Mouse (Mus musculus) kidney, embryonic 14.5 days (tissue): ENCODE measurements at regions not wholly inside any gene's neighbourhood (a gene's known extent, or its start where the extent isn't known, plus 50 kb on each side); places are given as distances from the start of the nearest gene placed in this dataset.

Experiments
- ATAC-seq: fragments of 200-750 bp; cut with Nextera tagmentation; 2 replicates; pipeline ENCODE4 v1.8.0; 2017; ENCODE audit warnings: moderate number of reproducible peaks, mild to moderate bottlenecking, moderate TSS enrichment, moderate library complexity; ENCODE audit not compliant: low FRiP score, low TSS enrichment
- H3K27ac ChIP-seq: fragments of 300-500 bp; sonication (generic); 2 replicates; pipeline ENCODE4 v1.5.1; 2014; ENCODE audit warnings: low read depth, mild to moderate bottlenecking, low read length, moderate library complexity, mixed read lengths
- H3K27me3 ChIP-seq: fragments of 300-500 bp; sonication (generic); 2 replicates; pipeline ENCODE4 v1.6.1; 2014; ENCODE audit warnings: mild to moderate bottlenecking, low read length; ENCODE audit not compliant: control insufficient read depth, insufficient read depth
- H3K36me3 ChIP-seq: fragments of 300-500 bp; sonication (generic); 2 replicates; pipeline ENCODE4 v1.6.1; 2014; ENCODE audit warnings: low read length, mixed read lengths; ENCODE audit not compliant: control insufficient read depth, insufficient read depth
- H3K4me1 ChIP-seq: fragments of 300-500 bp; sonication (generic); 2 replicates; pipeline ENCODE4 v1.6.1; 2014; ENCODE audit warnings: low read length, mixed read lengths; ENCODE audit not compliant: control insufficient read depth, insufficient read depth
- H3K4me2 ChIP-seq: fragments of 300-500 bp; sonication (generic); replicated peaks from 2 replicates; pipeline ENCODE4 v1.6.1; 2014; ENCODE audit warnings: low read depth, mild to moderate bottlenecking, low read length
- H3K4me3 ChIP-seq: fragments of 300-500 bp; sonication (generic); 2 replicates; pipeline ENCODE4 v1.5.1; 2014; ENCODE audit warnings: mild to moderate bottlenecking, low read length
- H3K9ac ChIP-seq: fragments of 300-500 bp; sonication (generic); 2 replicates; pipeline ENCODE4 v1.6.1; 2014; ENCODE audit warnings: low read depth, mild to moderate bottlenecking, low read length, moderate library complexity
- H3K9me3 ChIP-seq: fragments of 300-500 bp; sonication (generic); 2 replicates; pipeline ENCODE4 v1.6.1; 2016; ENCODE audit warnings: low read length; ENCODE audit not compliant: control insufficient read depth
- WGBS: fragments of 180-500 bp; shearing (Covaris S2); extraction: QIAGEN DNeasy Blood & Tissue Kit; methylation state at CpG from one replicate; pipeline ENCODE4 v1.1.7; 2014; 5-methylcytosine and 5-hydroxymethylcytosine counted together

GRCm38 (mm10) chr12:110154963-110155325, 123.9 kb upstream of the Dio3 start:
- no peaks in the 10 kb centered on the region; the same call in 1 of the 2 replicates for H3K27me3 ChIP-seq
- no peak overlapping the region for H3K4me3 ChIP-seq
- no peak for ATAC-seq
- no peak overlapping the region for H3K4me2 ChIP-seq
- H3K27ac ChIP-seq: no peak overlapping the region
- H3K4me1 ChIP-seq: peaks cover 3% of the 10 kb centered on the region; the same call in 1 of the 2 replicates
- 69% methylated on average over 4 of the region's 4 CpGs for WGBS
- peaks cover under 1% of the 10 kb centered on the region; the same call in 1 of the 2 replicates for H3K9me3 ChIP-seq
- H3K36me3 ChIP-seq: no peaks in the 10 kb centered on the region
- no peak overlapping the region for H3K9ac ChIP-seq

GRCm38 (mm10) chr12:110156441-110156840, 122.4 kb upstream of the Dio3 start:
- WGBS: 18% methylated on average over 8 of the region's 8 CpGs
- no peaks in the 10 kb centered on the region for H3K36me3 ChIP-seq
- H3K9ac ChIP-seq: no peak overlapping the region
- no peak overlapping the region for H3K4me2 ChIP-seq
- H3K27ac ChIP-seq: no peak overlapping the region
- no peaks in the 10 kb centered on the region for H3K9me3 ChIP-seq
- peaks cover 3% of the 10 kb centered on the region; the same call in 1 of the 2 replicates for H3K4me1 ChIP-seq
- no peaks in the 10 kb centered on the region; the same call in 1 of the 2 replicates for H3K27me3 ChIP-seq
- peak; percentile 55 for ATAC-seq
- no peak overlapping the region for H3K4me3 ChIP-seq

- Histone ChIP-seq H3K27me3 (no peaks in the 10 kb centered on the region; the same call in 1 of the 2 replicates), H3K4me3 (no peak overlapping the region), H3K9ac (no peak overlapping the region), H3K4me2 (no peak overlapping the region), H3K4me1 (peaks cover 3% of the 10 kb centered on the region; the same call in 1 of the 2 replicates), H3K9me3 (no peaks in the 10 kb centered on the region), H3K36me3 (no peaks in the 10 kb centered on the region), H3K27ac (no peak overlapping the region)
- no peak for ATAC-seq
- 63% methylated on average over 16 of the region's 16 CpGs for WGBS
Observed at GRCm38 (mm10) chr12:110157998-110158747, 120.7 kb upstream of the Dio3 start.

GRCm38 (mm10) chr12:110161306-110161705, 117.6 kb upstream of the Dio3 start:
- H3K4me2 ChIP-seq: no peak overlapping the region
- no peak for ATAC-seq
- 88% methylated on average over 4 of the region's 4 CpGs for WGBS
- no peak overlapping the region for H3K9ac ChIP-seq
- no peaks in the 10 kb centered on the region; the same call in 1 of the 2 replicates for H3K27me3 ChIP-seq
- no peak overlapping the region for H3K4me3 ChIP-seq
- H3K4me1 ChIP-seq: peaks cover 7% of the 10 kb centered on the region
- no peaks in the 10 kb centered on the region for H3K9me3 ChIP-seq
- no peak overlapping the region for H3K27ac ChIP-seq
- no peaks in the 10 kb centered on the region for H3K36me3 ChIP-seq

- Histone ChIP-seq H3K4me2 (no peak overlapping the region), H3K4me1 (peaks cover 4% of the 10 kb centered on the region; the same call in 1 of the 2 replicates), H3K9ac (no peak overlapping the region), H3K27ac (no peak overlapping the region), H3K4me3 (no peak overlapping the region), H3K9me3 (no peaks in the 10 kb centered on the region), H3K27me3 (no peaks in the 10 kb centered on the region), H3K36me3 (no peaks in the 10 kb centered on the region)
- ATAC-seq: no peak
- WGBS: 43% methylated on average over 13 of the region's 13 CpGs
Observed at GRCm38 (mm10) chr12:110165462-110165861, 113.4 kb upstream of the Dio3 start.

- no peak overlapping the region for H3K4me2 ChIP-seq
- no peak for ATAC-seq
- H3K36me3 ChIP-seq: no peaks in the 10 kb centered on the region
- H3K4me1 ChIP-seq: peaks cover 4% of the 10 kb centered on the region; the same call in 1 of the 2 replicates
- no peaks in the 10 kb centered on the region for H3K27me3 ChIP-seq
- WGBS: 76% methylated on average over 4 of the region's 4 CpGs
- no peak overlapping the region for H3K27ac ChIP-seq
- no peak overlapping the region for H3K4me3 ChIP-seq
- H3K9ac ChIP-seq: no peak overlapping the region
- H3K9me3 ChIP-seq: no peaks in the 10 kb centered on the region
Observed at GRCm38 (mm10) chr12:110168407-110168806, 110.5 kb upstream of the Dio3 start.

GRCm38 (mm10) chr12:110169261-110169660, 109.6 kb upstream of the Dio3 start:
- no peak for ATAC-seq
- Histone ChIP-seq H3K36me3 (no peaks in the 10 kb centered on the region), H3K27me3 (no peaks in the 10 kb centered on the region), H3K9ac (no peak overlapping the region), H3K4me1 (peaks cover 4% of the 10 kb centered on the region; the same call in 1 of the 2 replicates), H3K4me2 (no peak overlapping the region), H3K27ac (no peak overlapping the region), H3K4me3 (no peak overlapping the region), H3K9me3 (no peaks in the 10 kb centered on the region)
- WGBS: 91% methylated on average over 1 of the region's 1 CpGs

- no peaks in the 10 kb centered on the region for H3K36me3 ChIP-seq
- H3K4me2 ChIP-seq: no peak overlapping the region
- H3K9ac ChIP-seq: no peak overlapping the region
- no peaks in the 10 kb centered on the region for H3K27me3 ChIP-seq
- H3K9me3 ChIP-seq: no peaks in the 10 kb centered on the region
- WGBS: 84% methylated on average over 8 of the region's 8 CpGs
- no peak overlapping the region for H3K4me3 ChIP-seq
- H3K4me1 ChIP-seq: peaks cover under 1% of the 10 kb centered on the region; the same call in 1 of the 2 replicates
- no peak overlapping the region for H3K27ac ChIP-seq
- ATAC-seq: no peak
Observed at GRCm38 (mm10) chr12:110170496-110170895, 108.4 kb upstream of the Dio3 start.

- Histone ChIP-seq H3K4me1 (no peaks in the 10 kb centered on the region), H3K4me3 (no peak overlapping the region), H3K9ac (no peak overlapping the region), H3K9me3 (no peaks in the 10 kb centered on the region), H3K27ac (no peak overlapping the region), H3K4me2 (no peak overlapping the region), H3K36me3 (no peaks in the 10 kb centered on the region), H3K27me3 (no peaks in the 10 kb centered on the region)
- ATAC-seq: no peak
- WGBS: 64% methylated on average over 2 of the region's 2 CpGs
Observed at GRCm38 (mm10) chr12:110177826-110178225, 101.0 kb upstream of the Dio3 start.
